Mouse (Mus musculus): ENCODE measurements around the gene Asap3. TPM values are rescaled to one million over a fixed set of nuclear protein-coding genes. Genes with fewer than 3 reads are reported as not detected.
A peak's percentile ranks its signal among the peaks of the same experiment; 100 is the strongest.

Gene Asap3
- polyA plus RNA-seq, 1 experiment from 2014 or later: 4.4 TPM

DNA sequence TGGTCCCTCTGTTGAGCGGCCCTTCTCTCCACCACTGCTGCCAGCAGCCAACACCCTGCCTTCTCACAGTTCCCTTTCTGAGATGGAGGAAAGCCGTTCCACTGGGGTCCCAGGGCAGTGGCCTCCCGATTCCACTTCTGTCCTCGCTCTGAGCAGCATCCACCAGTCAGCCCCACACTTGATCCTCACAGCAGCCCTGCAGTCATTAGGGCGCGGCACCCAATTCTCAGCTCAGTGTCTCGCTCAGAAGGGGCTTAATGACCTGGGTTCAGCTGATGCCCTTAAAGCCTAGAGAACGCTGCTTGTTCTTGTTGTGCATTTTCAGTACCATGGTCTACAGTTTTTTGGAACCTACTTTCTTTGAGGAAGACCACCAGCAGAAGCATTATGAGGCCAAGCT lies 74.9 kb downstream of the Asap3 start:
- Histone ChIP-seq H3K27ac (ENCODE audit: low read length) (no peak overlapping the region), H3K4me3 (ENCODE audit: low read length) (no peak overlapping the region)
- WGBS: 74% methylated on average over 8 of the region's 8 CpGs

DNA sequence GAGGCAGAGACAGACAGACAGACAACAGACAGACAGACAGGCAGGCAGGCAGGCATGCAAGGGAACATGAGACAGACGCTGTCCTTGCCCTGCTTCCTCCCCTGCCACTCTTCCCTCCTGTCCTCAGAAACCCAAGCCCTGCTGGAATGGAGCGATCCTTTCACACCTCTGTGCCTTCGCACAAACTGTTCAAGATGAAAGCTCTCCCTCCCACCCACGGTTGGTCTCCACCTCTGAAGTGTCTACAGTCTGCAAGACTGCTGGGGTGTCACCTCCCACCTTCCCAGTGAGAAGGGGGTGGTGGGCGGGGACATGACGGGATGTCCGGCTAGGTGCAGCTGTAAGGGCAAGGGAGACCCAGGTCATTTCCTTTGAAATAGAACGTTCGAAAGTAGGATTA lies 75.4 kb downstream of the Asap3 start:
- Histone ChIP-seq H3K4me1 (ENCODE audit: control insufficient read depth, insufficient read depth, low read length) (peaks cover 13% of the 10 kb centered on the region), H3K36me3 (ENCODE audit: control insufficient read depth, insufficient read depth, low read length) (no peaks in the 10 kb centered on the region), H3K9ac (ENCODE audit: low read depth, low read length) (no peak overlapping the region), H3K27ac (ENCODE audit: low read length) (no peak overlapping the region), H3K4me3 (ENCODE audit: low read length) (no peak overlapping the region), H3K27me3 (replicated peaks; ENCODE audit: control insufficient read depth, insufficient read depth, low read length) (no peaks in the 10 kb centered on the region), H3K4me2 (ENCODE audit: low read depth, low read length) (no peak overlapping the region), H3K9me3 (ENCODE audit: control insufficient read depth, low read length) (no peaks in the 10 kb centered on the region)
- 62% methylated on average over 9 of the region's 9 CpGs for WGBS
- no peak for ATAC-seq

More for the DNA sequence above, 74.9 kb downstream of the Asap3 start:
- no peaks in the 10 kb centered on the region for H3K27me3 ChIP-seq (replicated peaks; ENCODE audit: control insufficient read depth, insufficient read depth, low read length)
- peaks cover 11% of the 10 kb centered on the region for H3K4me1 ChIP-seq (ENCODE audit: control insufficient read depth, insufficient read depth, low read length)
- no peaks in the 10 kb centered on the region for H3K9me3 ChIP-seq (ENCODE audit: control insufficient read depth, low read length)
- H3K9ac ChIP-seq (ENCODE audit: low read depth, low read length): no peak overlapping the region
- no peak for ATAC-seq
- no peak overlapping the region for H3K4me2 ChIP-seq (ENCODE audit: low read depth, low read length)
- H3K36me3 ChIP-seq (ENCODE audit: control insufficient read depth, insufficient read depth, low read length): no peaks in the 10 kb centered on the region

DNA sequence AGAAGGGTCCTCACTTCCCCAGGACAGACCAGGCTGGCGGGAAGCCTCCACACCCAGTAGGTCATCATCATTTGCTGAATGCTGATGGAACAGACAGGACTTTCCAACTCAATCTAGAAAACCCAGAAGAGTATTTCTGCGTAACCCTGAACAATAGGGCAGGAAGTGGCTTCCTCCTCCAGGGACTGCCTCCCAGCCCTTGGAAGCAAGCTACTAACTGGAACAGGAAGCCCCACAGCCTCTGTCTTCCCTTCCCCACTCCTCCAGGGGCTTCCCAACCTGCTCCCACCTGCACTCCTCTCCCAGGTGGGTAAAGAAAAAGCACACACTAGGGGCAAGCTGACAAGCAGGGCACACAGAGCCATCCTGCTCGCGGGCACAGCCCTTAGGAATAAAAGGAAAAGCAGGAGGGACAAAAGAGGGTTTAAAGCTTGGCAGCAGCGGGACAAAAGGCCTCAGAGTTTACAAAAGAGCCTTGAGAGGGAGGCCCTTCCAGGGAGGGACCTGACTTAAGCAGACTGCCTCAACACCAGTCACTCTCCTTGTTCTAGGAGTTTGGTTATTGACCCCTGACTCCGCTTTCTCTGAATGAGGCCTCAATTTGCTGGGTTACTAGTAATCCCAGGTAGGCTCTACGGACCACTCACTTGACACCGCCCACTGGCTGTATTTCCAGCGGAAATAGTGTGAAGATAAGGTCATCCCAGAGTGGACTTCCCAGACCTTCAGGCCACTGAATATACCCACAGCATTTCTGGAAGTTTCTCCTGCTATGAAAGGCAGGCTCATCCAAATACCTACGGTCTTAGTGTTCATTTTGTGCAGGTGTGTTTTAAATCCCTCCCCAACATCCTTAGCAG lies 76.7 kb downstream of the Asap3 start:
- Histone ChIP-seq H3K27me3 (replicated peaks; ENCODE audit: control insufficient read depth, insufficient read depth, low read length) (no peaks in the 10 kb centered on the region), H3K4me3 (ENCODE audit: low read length) (no peak overlapping the region), H3K9ac (ENCODE audit: low read depth, low read length) (peak overlapping the region; percentile 41; the same call in 1 of the 2 replicates), H3K9me3 (ENCODE audit: control insufficient read depth, low read length) (no peaks in the 10 kb centered on the region), H3K4me1 (ENCODE audit: control insufficient read depth, insufficient read depth, low read length) (peaks cover 19% of the 10 kb centered on the region), H3K27ac (ENCODE audit: low read length) (peak overlapping the region; percentile 94), H3K4me2 (ENCODE audit: low read depth, low read length) (no peak overlapping the region), H3K36me3 (ENCODE audit: control insufficient read depth, insufficient read depth, low read length) (peaks cover 2% of the 10 kb centered on the region)
- no peak for ATAC-seq
- 46% methylated on average over 10 of the region's 10 CpGs for WGBS

DNA sequence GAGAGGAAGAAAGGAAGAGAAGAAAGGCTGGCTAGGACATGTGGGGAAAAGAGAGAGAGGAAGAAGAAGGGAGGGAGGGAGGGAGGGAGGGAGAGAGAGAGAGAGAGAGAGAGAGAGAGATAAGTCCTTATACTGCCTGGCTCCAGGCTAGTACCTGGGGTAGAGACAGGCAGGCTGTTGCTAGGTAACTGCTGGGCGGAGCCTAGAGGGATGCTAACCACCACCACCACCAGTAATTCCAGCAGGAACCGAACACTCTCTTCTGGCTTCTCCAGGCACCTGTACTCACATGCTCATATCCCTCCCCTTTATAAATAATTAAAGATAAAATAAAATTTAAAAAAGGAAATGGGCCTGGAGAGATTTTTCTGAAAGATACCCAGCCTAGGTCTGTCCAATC lies 77.6 kb downstream of the Asap3 start:
- peak overlapping the region; percentile 94 for H3K27ac ChIP-seq (ENCODE audit: low read length)

DNA sequence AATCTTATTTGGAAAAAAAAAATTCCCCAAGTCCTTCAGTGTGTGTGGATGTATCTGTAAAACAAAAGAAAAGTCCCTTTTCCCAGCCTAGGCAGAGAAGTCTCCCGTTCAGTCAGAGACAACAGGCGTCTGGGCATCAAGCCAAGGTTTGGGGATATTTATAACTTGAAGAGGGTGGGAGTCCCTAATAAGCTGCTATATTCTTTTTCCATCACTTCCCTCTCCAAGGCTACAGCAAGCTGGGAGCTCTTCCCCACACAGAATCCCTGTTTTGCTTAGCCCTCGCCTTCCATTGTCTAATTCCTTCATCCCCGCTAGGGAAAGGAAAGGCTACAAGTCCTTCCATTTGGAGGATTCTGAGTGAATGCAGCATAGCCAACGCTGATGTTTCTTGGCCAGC lies 78.3 kb downstream of the Asap3 start, which contains the start of gene Zfp46:
Gene Zfp46 (plus strand): TSS at position 229 of the 400 bp plus-strand sequence.
- H3K27ac ChIP-seq (ENCODE audit: low read length): peak within 1 kb of the TSS; percentile 94
- peak within 1 kb of the TSS; percentile 75 for H3K9ac ChIP-seq (ENCODE audit: low read depth, low read length)
- peaks cover 14% of the 10 kb centered on the region for H3K36me3 ChIP-seq (ENCODE audit: control insufficient read depth, insufficient read depth, low read length)
- no peak for ATAC-seq
- peak within 1 kb of the TSS; percentile 83 for H3K4me3 ChIP-seq (ENCODE audit: low read length)
- peaks cover 19% of the 10 kb centered on the region for H3K4me1 ChIP-seq (ENCODE audit: control insufficient read depth, insufficient read depth, low read length)
- no peaks in the 10 kb centered on the region for H3K27me3 ChIP-seq (replicated peaks; ENCODE audit: control insufficient read depth, insufficient read depth, low read length)
- H3K9me3 ChIP-seq (ENCODE audit: control insufficient read depth, low read length): 0 out of 2 replicates have a peak, but pooled peaks cover 2% of the 10 kb centered on the region
- 23% methylated on average over 5 of the region's 5 CpGs for WGBS
- peak within 1 kb of the TSS; percentile 88 for H3K4me2 ChIP-seq (ENCODE audit: low read depth, low read length)

More for the DNA sequence above, 77.6 kb downstream of the Asap3 start:
- 31% methylated on average over 2 of the region's 2 CpGs for WGBS
- no peak for ATAC-seq
- H3K4me2 ChIP-seq (ENCODE audit: low read depth, low read length): no peak overlapping the region
- H3K9ac ChIP-seq (ENCODE audit: low read depth, low read length): no peak overlapping the region
- 0 out of 2 replicates have a peak, but pooled peaks cover 1% of the 10 kb centered on the region for H3K9me3 ChIP-seq (ENCODE audit: control insufficient read depth, low read length)
- no peaks in the 10 kb centered on the region for H3K27me3 ChIP-seq (replicated peaks; ENCODE audit: control insufficient read depth, insufficient read depth, low read length)
- H3K4me3 ChIP-seq (ENCODE audit: low read length): no peak overlapping the region
- H3K4me1 ChIP-seq (ENCODE audit: control insufficient read depth, insufficient read depth, low read length): peaks cover 19% of the 10 kb centered on the region
- peaks cover 8% of the 10 kb centered on the region for H3K36me3 ChIP-seq (ENCODE audit: control insufficient read depth, insufficient read depth, low read length)

DNA sequence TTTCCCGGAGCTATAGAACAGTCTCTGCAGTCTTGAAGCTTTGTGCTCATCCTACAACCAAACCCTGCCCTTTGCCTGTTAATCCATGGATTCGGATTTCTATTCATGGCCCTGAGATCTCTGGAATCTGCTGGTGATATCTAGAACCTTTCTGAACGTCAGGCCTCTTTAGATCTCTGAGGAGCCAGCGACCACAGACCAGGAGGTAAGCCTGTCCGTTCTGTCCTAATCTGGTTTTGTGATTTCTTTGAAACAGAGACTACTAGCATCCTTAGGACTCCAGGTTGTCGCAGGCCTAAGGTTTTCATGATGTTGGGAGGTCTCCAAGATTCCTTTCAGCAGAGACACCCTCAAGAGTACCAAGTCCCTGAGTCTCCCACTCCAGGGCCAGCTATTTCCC lies 78.7 kb downstream of the Asap3 start:
- Histone ChIP-seq H3K36me3 (ENCODE audit: control insufficient read depth, insufficient read depth, low read length) (peaks cover 19% of the 10 kb centered on the region), H3K4me3 (ENCODE audit: low read length) (peak overlapping the region; percentile 83), H3K27ac (ENCODE audit: low read length) (peak overlapping the region; percentile 94), H3K4me1 (ENCODE audit: control insufficient read depth, insufficient read depth, low read length) (peaks cover 19% of the 10 kb centered on the region), H3K9me3 (ENCODE audit: control insufficient read depth, low read length) (0 out of 2 replicates have a peak, but pooled peaks cover 2% of the 10 kb centered on the region), H3K9ac (ENCODE audit: low read depth, low read length) (peak overlapping the region; percentile 75), H3K27me3 (replicated peaks; ENCODE audit: control insufficient read depth, insufficient read depth, low read length) (no peaks in the 10 kb centered on the region), H3K4me2 (ENCODE audit: low read depth, low read length) (peak overlapping the region; percentile 88)
- no peak; the same call in 1 of the 2 replicates for ATAC-seq
- WGBS: 23% methylated on average over 6 of the region's 6 CpGs

DNA sequence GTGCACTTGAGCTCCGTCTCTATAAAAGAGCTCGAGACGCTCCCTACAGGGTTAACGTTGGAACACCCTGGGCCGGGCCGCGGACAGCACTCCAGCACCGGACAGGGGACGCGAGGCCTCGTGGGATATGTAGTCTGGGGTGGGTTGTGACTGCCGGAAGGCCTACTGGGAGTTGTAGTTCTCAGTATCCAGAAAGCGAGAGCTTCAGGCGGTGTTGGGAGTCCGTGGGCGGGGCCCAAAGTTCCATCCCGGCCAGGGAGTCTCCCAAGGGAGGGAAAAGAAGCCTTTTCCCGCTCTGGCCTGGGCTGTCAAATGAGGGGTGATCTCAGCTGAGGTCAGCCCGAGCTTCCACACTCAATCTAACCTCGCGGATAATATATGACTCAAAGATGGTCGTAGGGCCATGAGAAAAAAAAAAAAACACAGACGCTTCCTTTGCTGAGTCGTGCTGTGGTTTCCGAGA lies 79.2 kb downstream of the Asap3 start:
- ATAC-seq: peak; percentile 95
- H3K36me3 ChIP-seq (ENCODE audit: control insufficient read depth, insufficient read depth, low read length): peaks cover 24% of the 10 kb centered on the region
- H3K27me3 ChIP-seq (replicated peaks; ENCODE audit: control insufficient read depth, insufficient read depth, low read length): no peaks in the 10 kb centered on the region
- peak overlapping the region; percentile 94 for H3K27ac ChIP-seq (ENCODE audit: low read length)
- peak overlapping the region; percentile 75 for H3K9ac ChIP-seq (ENCODE audit: low read depth, low read length)
- H3K9me3 ChIP-seq (ENCODE audit: control insufficient read depth, low read length): 0 out of 2 replicates have a peak, but pooled peaks cover 2% of the 10 kb centered on the region
- WGBS: under 1% methylated on average over 25 of the region's 25 CpGs
- peak overlapping the region; percentile 88 for H3K4me2 ChIP-seq (ENCODE audit: low read depth, low read length)
- peak overlapping the region; percentile 83 for H3K4me3 ChIP-seq (ENCODE audit: low read length)
- H3K4me1 ChIP-seq (ENCODE audit: control insufficient read depth, insufficient read depth, low read length): peaks cover 19% of the 10 kb centered on the region

DNA sequence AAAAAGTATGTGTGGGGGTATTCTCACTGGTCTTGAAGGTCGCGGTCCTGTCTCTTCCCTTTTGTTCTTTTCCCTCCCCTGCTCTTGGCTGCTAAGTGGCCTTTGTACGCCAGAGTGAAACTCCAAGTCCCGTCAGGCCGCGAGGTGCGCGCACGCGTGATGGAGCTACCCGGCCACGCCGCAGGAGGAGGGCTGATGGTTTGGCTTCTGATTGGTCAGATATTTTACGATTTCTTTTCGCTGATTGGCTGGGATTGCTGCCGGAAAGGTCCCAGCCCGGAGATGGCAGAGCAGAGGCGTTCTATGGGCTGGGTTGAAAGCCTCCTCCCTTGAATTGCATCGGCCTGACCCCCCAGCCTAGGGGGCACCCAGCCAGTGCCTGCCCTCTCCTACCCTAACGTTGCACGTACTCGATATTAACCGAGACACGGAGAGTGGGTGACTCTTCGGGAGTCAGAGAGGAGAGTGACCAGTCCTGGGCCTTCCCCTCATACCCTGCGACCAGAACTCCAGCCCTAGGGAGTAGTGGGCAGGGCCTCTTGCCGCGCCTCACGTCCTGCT lies 79.7 kb downstream of the Asap3 start:
- WGBS: under 1% methylated on average over 29 of the region's 29 CpGs
- Histone ChIP-seq H3K27me3 (replicated peaks; ENCODE audit: control insufficient read depth, insufficient read depth, low read length) (no peaks in the 10 kb centered on the region), H3K36me3 (ENCODE audit: control insufficient read depth, insufficient read depth, low read length) (peaks cover 28% of the 10 kb centered on the region), H3K9me3 (ENCODE audit: control insufficient read depth, low read length) (0 out of 2 replicates have a peak, but pooled peaks cover 2% of the 10 kb centered on the region), H3K9ac (ENCODE audit: low read depth, low read length) (peak overlapping the region; percentile 82), H3K27ac (ENCODE audit: low read length) (peak overlapping the region; percentile 94), H3K4me3 (ENCODE audit: low read length) (peak overlapping the region; percentile 83), H3K4me1 (ENCODE audit: control insufficient read depth, insufficient read depth, low read length) (peaks cover 19% of the 10 kb centered on the region), H3K4me2 (ENCODE audit: low read depth, low read length) (peak overlapping the region; percentile 88)
- peak; percentile 95 for ATAC-seq
